Mouse (Mus musculus): ENCODE data around the gene Stard5.

Stard5 gene

GRCm38 (mm10) chr7:83662711-83663375, 31.1 kb downstream of the Stard5 start:
- DNase-seq (ENCODE audit: low spot score in 2 of 2): no peak

- DNase-seq (ENCODE audit: low spot score in 2 of 2): no peak
These were observed 34.4 kb downstream of the Stard5 start for GRCm38 (mm10) chr7:83666087-83666595.

DNA sequence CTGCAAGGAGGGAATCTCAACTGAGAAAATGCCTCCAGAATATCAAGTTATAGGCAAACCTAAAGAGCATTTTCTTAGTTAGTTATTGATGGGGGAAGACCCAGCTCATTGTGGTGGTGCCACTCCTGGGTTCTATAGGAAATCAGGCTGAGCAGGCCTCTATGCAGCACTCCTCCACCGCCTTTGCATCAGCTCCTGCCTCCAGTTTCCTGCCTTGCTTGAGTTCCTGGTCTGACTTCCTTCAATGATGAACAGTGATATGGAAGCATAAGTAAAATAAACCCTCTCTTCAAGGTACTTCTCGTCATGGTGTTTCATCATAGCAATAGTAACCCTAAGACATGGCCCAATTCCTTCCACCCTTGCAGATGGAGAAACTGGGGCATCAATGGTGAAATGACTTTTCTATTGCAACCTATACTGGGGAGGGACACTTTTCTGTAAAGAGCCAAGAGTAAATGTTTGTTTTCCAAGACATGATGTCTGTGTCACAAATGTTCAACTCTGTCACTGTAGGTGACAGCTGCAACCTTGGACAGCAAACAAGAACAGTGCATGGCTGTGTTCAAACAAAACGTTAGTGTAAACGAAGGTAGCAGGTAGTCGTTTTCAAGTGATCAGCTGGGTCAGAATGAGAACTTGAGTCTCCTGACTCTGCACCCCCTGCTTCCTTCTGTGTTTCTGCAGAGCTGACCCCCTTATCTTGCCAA, 36.3 kb downstream of the Stard5 start:
- DNase-seq (ENCODE audit: low spot score in 2 of 2): no peak

GRCm38 (mm10) chr7:83668724-83669123, 37.0 kb downstream of the Stard5 start:
- DNase-seq (ENCODE audit: low spot score in 2 of 2): peak in 1 of 2 experiments; percentile 25

DNA sequence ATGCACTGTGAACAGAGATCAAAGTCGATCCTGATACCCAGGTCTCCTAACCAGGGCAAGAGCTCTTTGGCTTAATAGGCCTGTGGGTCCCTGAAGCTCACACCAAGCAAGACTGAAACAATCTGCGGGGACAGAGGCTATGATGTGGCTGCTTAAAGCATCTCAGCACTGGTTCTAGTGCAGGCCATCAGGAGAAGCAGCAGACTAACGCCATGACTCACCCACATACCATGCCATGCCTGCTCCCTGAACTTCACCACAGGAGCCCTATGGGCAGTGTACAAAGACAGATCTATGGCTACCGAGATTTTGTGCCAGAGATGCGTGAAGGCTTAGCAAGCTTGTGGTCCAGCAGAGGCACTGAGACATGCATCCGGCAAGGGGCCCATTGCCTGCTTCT, 39.8 kb downstream of the Stard5 start:
- DNase-seq (ENCODE audit: low spot score in 2 of 2): no peak

GRCm38 (mm10) chr7:83675545-83676254, 43.9 kb downstream of the Stard5 start:
- DNase-seq (ENCODE audit: low spot score in 2 of 2): no peak

DNA sequence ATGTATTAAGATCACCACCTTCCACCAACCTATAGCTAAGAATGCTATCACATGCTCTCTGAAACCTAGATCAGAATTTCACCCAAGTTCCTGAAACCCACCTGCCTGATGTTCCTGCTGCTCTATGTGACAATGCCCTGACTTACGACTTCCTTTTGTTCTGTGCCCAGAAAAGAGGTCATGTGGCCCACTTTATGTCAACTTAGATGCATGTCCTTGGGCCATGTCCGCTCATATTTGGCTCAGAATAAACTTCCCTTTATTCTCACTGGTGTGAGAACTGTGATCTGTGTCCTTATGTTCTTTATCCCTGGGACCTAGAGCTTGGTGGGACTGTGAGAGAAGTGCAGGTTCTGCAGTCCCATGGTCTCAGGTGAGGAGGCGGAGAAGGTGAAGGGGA, 45.5 kb downstream of the Stard5 start:
- no peak for DNase-seq (ENCODE audit: low spot score in 2 of 2)

GRCm38 (mm10) chr7:83678506-83678905, 46.7 kb downstream of the Stard5 start:
- DNase-seq (ENCODE audit: low spot score in 2 of 2): no peak

DNA sequence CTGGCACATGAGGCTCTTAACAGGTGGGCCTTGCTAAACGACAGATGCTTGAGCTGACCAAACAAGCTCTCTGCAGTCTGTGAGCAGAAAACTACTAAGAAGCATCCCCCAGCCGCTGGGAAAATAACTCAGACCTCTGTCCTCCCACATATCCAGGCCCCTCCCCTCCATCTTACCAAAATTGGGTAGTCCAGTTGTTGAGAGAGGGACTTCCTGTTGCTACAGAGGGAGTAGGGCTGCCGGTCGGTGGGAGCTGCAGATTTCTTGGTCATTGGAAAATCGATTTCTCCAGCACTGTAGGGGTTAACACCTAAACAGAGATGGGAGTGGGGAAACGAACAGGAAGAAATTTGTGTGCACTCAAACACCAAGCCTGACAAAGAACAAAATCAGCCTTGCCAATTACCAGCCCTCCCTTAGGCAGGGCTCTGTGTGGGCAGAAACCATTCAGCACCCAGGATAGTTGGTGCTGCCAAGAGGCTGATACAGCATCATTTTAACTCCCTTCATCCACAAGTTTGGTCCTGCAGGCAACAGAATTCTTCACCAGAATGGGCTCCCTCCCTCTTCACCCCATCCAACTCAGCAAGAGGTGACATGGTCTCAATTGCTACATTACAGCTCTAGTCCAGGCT, 51.0 kb downstream of the Stard5 start:
- no peak for DNase-seq (ENCODE audit: low spot score in 2 of 2)

DNA sequence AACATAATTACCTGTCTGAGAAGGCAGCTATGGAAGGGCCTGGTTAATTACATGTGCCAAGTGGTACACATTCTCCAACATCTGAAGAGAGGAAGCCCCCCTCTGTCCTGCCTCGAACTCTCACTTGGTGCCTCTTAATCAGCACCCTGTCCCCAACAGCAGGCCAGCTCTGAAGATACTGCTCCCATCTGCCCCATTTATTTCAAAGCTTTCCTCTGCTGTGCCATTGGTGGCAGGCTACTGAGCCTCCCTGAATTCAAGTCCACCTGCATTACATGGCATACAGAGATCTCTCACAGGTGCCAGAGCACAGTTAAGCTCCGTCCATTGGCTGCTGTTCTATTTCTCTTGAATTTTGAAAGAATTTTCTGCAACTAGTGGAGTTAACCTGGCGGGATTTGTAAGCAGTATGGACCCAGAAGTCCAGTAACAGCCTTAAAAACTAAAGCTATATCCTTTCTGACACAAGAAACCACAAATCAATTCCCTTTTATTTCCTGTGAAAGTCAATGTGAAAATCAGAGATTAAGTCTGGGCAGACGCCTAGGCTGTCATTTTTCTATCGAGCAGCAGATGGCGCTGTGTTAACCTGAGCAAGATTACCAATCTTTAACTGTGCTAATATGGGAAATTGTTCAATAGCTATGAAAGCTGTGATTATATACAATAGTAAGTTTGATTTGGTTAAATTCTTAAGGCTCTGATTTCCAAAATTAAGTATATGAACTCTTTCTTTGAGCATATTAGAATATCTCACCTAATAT, 63.9 kb downstream of the Stard5 start:
- DNase-seq (ENCODE audit: low spot score in 2 of 2): no peak

DNA sequence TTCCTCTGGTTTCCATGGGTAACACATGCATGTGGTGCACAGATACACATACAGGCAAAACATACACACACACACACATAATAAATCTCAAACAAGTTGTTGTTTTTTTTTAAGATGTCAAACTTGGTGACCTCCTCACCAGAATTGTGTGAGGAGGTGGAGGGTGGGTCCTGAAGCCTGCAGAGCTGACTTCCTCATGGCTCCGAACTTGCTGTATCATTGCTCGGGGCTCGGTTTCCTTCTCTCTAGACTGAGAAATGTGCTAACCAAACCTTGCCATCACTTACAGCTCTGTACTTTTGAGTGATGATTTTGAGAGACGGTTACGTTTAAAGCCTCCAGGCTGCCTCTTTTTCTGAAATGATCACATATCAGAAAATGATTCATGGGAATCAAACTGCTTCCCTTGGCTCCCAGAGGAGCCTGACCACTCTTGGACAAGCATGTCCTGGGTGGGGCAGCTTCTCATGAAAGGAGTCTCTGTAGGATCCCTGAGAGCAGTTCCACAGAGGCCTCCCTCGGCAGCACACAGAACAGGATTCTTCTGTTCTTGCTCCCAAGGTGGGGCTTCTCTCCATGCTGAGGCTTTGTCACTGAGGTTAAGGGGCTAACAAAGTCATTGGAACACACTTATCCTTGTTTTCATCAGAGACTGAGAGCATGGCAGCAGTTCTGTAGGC, 67.4 kb downstream of the Stard5 start:
- DNase-seq (ENCODE audit: low spot score in 2 of 2): no peak
